Mouse (Mus musculus): Measurements from ENCODE around the gene Ubn1. TPM values are rescaled to one million over a fixed set of nuclear protein-coding genes. Genes with fewer than 3 reads are reported as not detected.
A peak's percentile ranks its signal among the peaks of the same experiment; 100 is the strongest.

The Ubn1 gene
- total and polyA plus RNA-seq, 2 experiments = 11.5 to 15.6 TPM

- Histone ChIP-seq H3K27me3 (ENCODE audit: control insufficient read depth, insufficient read depth, low read length) (no peaks in the 10 kb centered on the region), H3K79me2 (ENCODE audit: control insufficient read depth, insufficient read depth, low read length) (0 out of 2 replicates have a peak, but pooled peaks cover 3% of the 10 kb centered on the region), H3K4me1 (ENCODE audit: control insufficient read depth, insufficient read depth, low read length) (no peaks in the 10 kb centered on the region), H3K4me3 (ENCODE audit: insufficient read depth, low read depth, low read length) (no peak overlapping the region), H3K36me3 (ENCODE audit: control insufficient read depth, insufficient read depth, low read length) (no peaks in the 10 kb centered on the region), H3K9ac (ENCODE audit: low read depth, low read length) (no peak overlapping the region), H3K27ac (replicated peaks; ENCODE audit: insufficient read depth, low read depth, low read length) (no peak overlapping the region)
- no peak for DNase-seq (ENCODE audit: extremely low read depth, low read depth, low spot score)
- TF ChIP-seq POLR2A (IDR thresholded peaks at IDR 0.05; ENCODE audit: extremely low read depth, insufficient read depth, low read length) = no peak
- no peak for TF ChIP-seq CTCF (IDR thresholded peaks at IDR 0.05; ENCODE audit: low read depth, low read length)
- 75% methylated on average over 6 of the region's 6 CpGs for WGBS
These were observed 73.6 kb downstream of the Ubn1 start for GRCm38 (mm10) chr16:5123476-5123875.

- DNase-seq (ENCODE audit: extremely low read depth, low read depth, low spot score) = no peak
- TF ChIP-seq POLR2A (IDR thresholded peaks at IDR 0.05; ENCODE audit: extremely low read depth, insufficient read depth, low read length) = no peak
- TF ChIP-seq CTCF (IDR thresholded peaks at IDR 0.05; ENCODE audit: low read depth, low read length) = no peak
- H3K4me1 ChIP-seq (ENCODE audit: control insufficient read depth, insufficient read depth, low read length) = peaks cover 18% of the 10 kb centered on the region
- 58% methylated on average over 2 of the region's 2 CpGs for WGBS
- no peaks in the 10 kb centered on the region for H3K36me3 ChIP-seq (ENCODE audit: control insufficient read depth, insufficient read depth, low read length)
- no peaks in the 10 kb centered on the region for H3K27me3 ChIP-seq (ENCODE audit: control insufficient read depth, insufficient read depth, low read length)
- H3K27ac ChIP-seq (replicated peaks; ENCODE audit: insufficient read depth, low read depth, low read length) = no peak overlapping the region
- no peak overlapping the region for H3K4me3 ChIP-seq (ENCODE audit: insufficient read depth, low read depth, low read length)
- H3K9ac ChIP-seq (ENCODE audit: low read depth, low read length) = no peak overlapping the region
- H3K79me2 ChIP-seq (ENCODE audit: control insufficient read depth, insufficient read depth, low read length) = no peaks in the 10 kb centered on the region
These were observed 80.3 kb downstream of the Ubn1 start for GRCm38 (mm10) chr16:5130196-5130595.

GRCm38 (mm10) chr16:5130766-5131165, 80.9 kb downstream of the Ubn1 start:
- TF ChIP-seq CTCF (IDR thresholded peaks at IDR 0.05; ENCODE audit: low read depth, low read length) = no peak
- TF ChIP-seq POLR2A (IDR thresholded peaks at IDR 0.05; ENCODE audit: extremely low read depth, insufficient read depth, low read length) = no peak
- no peaks in the 10 kb centered on the region for H3K36me3 ChIP-seq (ENCODE audit: control insufficient read depth, insufficient read depth, low read length)
- H3K27ac ChIP-seq (replicated peaks; ENCODE audit: insufficient read depth, low read depth, low read length) = no peak overlapping the region
- no peaks in the 10 kb centered on the region for H3K79me2 ChIP-seq (ENCODE audit: control insufficient read depth, insufficient read depth, low read length)
- no peaks in the 10 kb centered on the region for H3K27me3 ChIP-seq (ENCODE audit: control insufficient read depth, insufficient read depth, low read length)
- DNase-seq (ENCODE audit: extremely low read depth, low read depth, low spot score) = peak; percentile 84
- H3K9ac ChIP-seq (ENCODE audit: low read depth, low read length) = no peak overlapping the region
- WGBS = 3% methylated on average over 4 of the region's 4 CpGs
- H3K4me1 ChIP-seq (ENCODE audit: control insufficient read depth, insufficient read depth, low read length) = peaks cover 23% of the 10 kb centered on the region
- H3K4me3 ChIP-seq (ENCODE audit: insufficient read depth, low read depth, low read length) = no peak overlapping the region

- no peaks in the 10 kb centered on the region for H3K36me3 ChIP-seq (ENCODE audit: control insufficient read depth, insufficient read depth, low read length)
- H3K4me3 ChIP-seq (ENCODE audit: insufficient read depth, low read depth, low read length) = peak overlapping the region; percentile 68
- H3K79me2 ChIP-seq (ENCODE audit: control insufficient read depth, insufficient read depth, low read length) = no peaks in the 10 kb centered on the region
- no peak for TF ChIP-seq CTCF (IDR thresholded peaks at IDR 0.05; ENCODE audit: low read depth, low read length)
- no peak for TF ChIP-seq POLR2A (IDR thresholded peaks at IDR 0.05; ENCODE audit: extremely low read depth, insufficient read depth, low read length)
- WGBS = 9% methylated on average over 25 of the region's 25 CpGs
- DNase-seq (ENCODE audit: extremely low read depth, low read depth, low spot score) = no peak
- peak overlapping the region; percentile 17; the same call in 1 of the 2 replicates for H3K9ac ChIP-seq (ENCODE audit: low read depth, low read length)
- no peaks in the 10 kb centered on the region for H3K27me3 ChIP-seq (ENCODE audit: control insufficient read depth, insufficient read depth, low read length)
- peaks cover 28% of the 10 kb centered on the region for H3K4me1 ChIP-seq (ENCODE audit: control insufficient read depth, insufficient read depth, low read length)
- no peak overlapping the region for H3K27ac ChIP-seq (replicated peaks; ENCODE audit: insufficient read depth, low read depth, low read length)
These were observed 81.5 kb downstream of the Ubn1 start for GRCm38 (mm10) chr16:5131251-5131922.

- WGBS = under 1% methylated on average over 39 of the region's 39 CpGs
- DNase-seq (ENCODE audit: extremely low read depth, low read depth, low spot score) = peak; percentile 82
- Histone ChIP-seq H3K27me3 (ENCODE audit: control insufficient read depth, insufficient read depth, low read length) (no peaks in the 10 kb centered on the region), H3K79me2 (ENCODE audit: control insufficient read depth, insufficient read depth, low read length) (no peaks in the 10 kb centered on the region), H3K4me3 (ENCODE audit: insufficient read depth, low read depth, low read length) (peak within 1 kb of the TSS; percentile 68), H3K4me1 (ENCODE audit: control insufficient read depth, insufficient read depth, low read length) (peaks cover 34% of the 10 kb centered on the region), H3K36me3 (ENCODE audit: control insufficient read depth, insufficient read depth, low read length) (no peaks in the 10 kb centered on the region), H3K27ac (replicated peaks; ENCODE audit: insufficient read depth, low read depth, low read length) (0 out of 2 replicates have a peak within 1 kb of the TSS, but pooled peaks have one; percentile 2), H3K9ac (ENCODE audit: low read depth, low read length) (peak within 1 kb of the TSS; percentile 67)
- TF ChIP-seq POLR2A (IDR thresholded peaks at IDR 0.05; ENCODE audit: extremely low read depth, insufficient read depth, low read length) (peak; percentile 42; the same call in 1 of the 2 replicates), CTCF (IDR thresholded peaks at IDR 0.05; ENCODE audit: low read depth, low read length) (peak; percentile 67)
These were observed 82.5 kb downstream of the Ubn1 start, which contains the start of gene Ppl for GRCm38 (mm10) chr16:5132401-5132801. Gene Ppl, minus strand, starts transcription at chr16:5132421.
